Mouse (Mus musculus) limb, embryonic 15.5 days (tissue): ENCODE measurements around the gene Aida. TPM values are rescaled to one million over a fixed set of nuclear protein-coding genes. Genes with fewer than 3 reads are reported as not detected.

ENCODE experiments used
- ATAC-seq: fragments of 200-750 bp; cut with Nextera tagmentation; 2 replicates; pipeline ENCODE4 v1.8.0; 2017; ENCODE audit warnings: low read depth, moderate TSS enrichment; ENCODE audit not compliant: insufficient number of reproducible peaks, low FRiP score, low TSS enrichment
- H3K27ac ChIP-seq: fragments of 300-500 bp; sonication (generic); 2 replicates; pipeline ENCODE4 v1.5.1; 2015; ENCODE audit warnings: moderate library complexity, mild to moderate bottlenecking, inconsistent platforms
- H3K27me3 ChIP-seq: fragments of 300-500 bp; sonication (generic); 2 replicates; pipeline ENCODE4 v1.6.1; 2015; ENCODE audit warnings: inconsistent platforms
- H3K36me3 ChIP-seq: fragments of 300-500 bp; sonication (generic); 2 replicates; pipeline ENCODE4 v1.6.1; 2015; ENCODE audit warnings: inconsistent platforms
- H3K4me1 ChIP-seq: fragments of 300-500 bp; sonication (generic); 2 replicates; pipeline ENCODE4 v1.6.1; 2015; ENCODE audit warnings: inconsistent platforms
- H3K4me2 ChIP-seq: fragments of 300-500 bp; sonication (generic); 2 replicates; pipeline ENCODE4 v1.6.1; 2015; ENCODE audit warnings: mild to moderate bottlenecking, inconsistent platforms
- H3K4me3 ChIP-seq: fragments of 300-500 bp; sonication (generic); 2 replicates; pipeline ENCODE4 v1.5.1; 2015; ENCODE audit warnings: mild to moderate bottlenecking, inconsistent platforms
- H3K9ac ChIP-seq: fragments of 300-500 bp; sonication (generic); 2 replicates; pipeline ENCODE4 v1.6.1; 2015; ENCODE audit warnings: inconsistent platforms
- H3K9me3 ChIP-seq: fragments of 300-500 bp; sonication (generic); 2 replicates; pipeline ENCODE4 v1.6.1; 2016; ENCODE audit warnings: inconsistent platforms
- WGBS: fragments of 180-500 bp; shearing (Covaris S2); methylation state at CpG from one replicate; pipeline ENCODE4 v1.1.7; 2015; 5-methylcytosine and 5-hydroxymethylcytosine counted together
- polyA plus RNA-seq: library from polyadenylated mRNA; unstranded; fragments of >200 nt; fragmentation: Nextera tagmentation; extraction: Ambion mirVana; gene quantifications from 2 replicates; pipeline ENCODE4 v1.2.1, GENCODE M21; 2015

The Aida gene
- polyA plus RNA-seq, 1 experiment from 2014 or later = 59.0 TPM

- Histone ChIP-seq H3K4me3 (no peak overlapping the region), H3K27ac (no peak overlapping the region), H3K4me1 (peaks cover 16% of the 10 kb centered on the region), H3K9ac (no peak overlapping the region), H3K36me3 (peaks cover 32% of the 10 kb centered on the region), H3K4me2 (no peak overlapping the region), H3K27me3 (no peaks in the 10 kb centered on the region), H3K9me3 (no peaks in the 10 kb centered on the region)
- ATAC-seq = no peak
- WGBS = 76% methylated on average over 5 of the region's 5 CpGs
Observed at GRCm38 (mm10) chr1:183366361-183366760, 70.0 kb downstream of the Aida start.

- H3K4me3 ChIP-seq = peak overlapping the region; percentile 95
- H3K4me1 ChIP-seq = peaks cover 16% of the 10 kb centered on the region
- peak overlapping the region; percentile 79 for H3K27ac ChIP-seq
- H3K9me3 ChIP-seq = no peaks in the 10 kb centered on the region
- H3K36me3 ChIP-seq = peaks cover 16% of the 10 kb centered on the region
- no peaks in the 10 kb centered on the region for H3K27me3 ChIP-seq
- under 1% methylated on average over 56 of the region's 56 CpGs for WGBS
- H3K4me2 ChIP-seq = peak overlapping the region; percentile 88
- ATAC-seq = peak; percentile 66
- H3K9ac ChIP-seq = peak overlapping the region; percentile 85
Observed at GRCm38 (mm10) chr1:183368601-183369400, 72.4 kb downstream of the Aida start.

- Histone ChIP-seq H3K27ac (peak within 1 kb of the TSS; percentile 79), H3K4me1 (peaks cover 16% of the 10 kb centered on the region), H3K4me2 (peak within 1 kb of the TSS; percentile 88), H3K9ac (peak within 1 kb of the TSS; percentile 85), H3K36me3 (peaks cover 9% of the 10 kb centered on the region), H3K9me3 (no peaks in the 10 kb centered on the region), H3K27me3 (no peaks in the 10 kb centered on the region), H3K4me3 (peak within 1 kb of the TSS; percentile 95)
- peak; percentile 98 for ATAC-seq
- WGBS = under 1% methylated on average over 51 of the region's 51 CpGs
Observed at GRCm38 (mm10) chr1:183369427-183370014, 73.1 kb downstream of the Aida start, which contains the start of gene Mia3. Mia3 (minus strand) TSS chr1:183369553.

- Histone ChIP-seq H3K9me3 (no peaks in the 10 kb centered on the region), H3K4me2 (no peak overlapping the region), H3K27ac (no peak overlapping the region), H3K36me3 (no peaks in the 10 kb centered on the region), H3K4me3 (no peak overlapping the region), H3K9ac (no peak overlapping the region), H3K4me1 (peaks cover 4% of the 10 kb centered on the region; the same call in 1 of the 2 replicates), H3K27me3 (no peaks in the 10 kb centered on the region)
- 78% methylated on average over 5 of the region's 5 CpGs for WGBS
- ATAC-seq = no peak
Observed at GRCm38 (mm10) chr1:183374728-183375127, 78.3 kb downstream of the Aida start.

Other genes starting within 250 kb of the Aida start
- 30.3 and 34.8 TPM in 2 replicates for gene Disp1, start 75.1 kb upstream of the Aida start, polyA plus RNA-seq
- gene Brox, start 679 bp downstream of the Aida start, polyA plus RNA-seq = 39.5 and 40.4 TPM in 2 replicates
- gene Mia3, start 73.0 kb downstream of the Aida start, polyA plus RNA-seq = 110 and 134 TPM in 2 replicates
- 20.6 TPM in 2 replicates for gene Taf1a, start 92.4 kb downstream of the Aida start, polyA plus RNA-seq
- gene Hhipl2, start 121.6 kb downstream of the Aida start, polyA plus RNA-seq = 0.17 and 0.95 TPM in 2 replicates